Mouse (Mus musculus) midbrain, embryonic 13.5 days (tissue): ENCODE data around the gene Slc3a1. TPM values are rescaled to one million over a fixed set of nuclear protein-coding genes. Genes with fewer than 3 reads are reported as not detected.
A peak's percentile ranks its signal among the peaks of the same experiment; 100 is the strongest.

ENCODE experiments used
- ATAC-seq: fragments of 200-750 bp; cut with Nextera tagmentation; 2 replicates; pipeline ENCODE4 v1.8.0; 2017; ENCODE audit warnings: mild to moderate bottlenecking, moderate TSS enrichment, moderate library complexity
- H3K27ac ChIP-seq: fragments of 300-500 bp; sonication (generic); 2 replicates; pipeline ENCODE4 v1.5.1; 2015; ENCODE audit warnings: inconsistent platforms, mild to moderate bottlenecking, moderate library complexity
- H3K27me3 ChIP-seq: fragments of 300-500 bp; sonication (generic); 2 replicates; pipeline ENCODE4 v1.6.1; 2015; ENCODE audit warnings: mild to moderate bottlenecking, inconsistent platforms
- H3K36me3 ChIP-seq: fragments of 300-500 bp; sonication (generic); 2 replicates; pipeline ENCODE4 v1.6.1; 2015; ENCODE audit warnings: mild to moderate bottlenecking, inconsistent platforms
- H3K4me1 ChIP-seq: fragments of 300-500 bp; sonication (generic); replicated peaks from 2 replicates; pipeline ENCODE4 v1.6.1; 2015; ENCODE audit warnings: inconsistent platforms
- H3K4me2 ChIP-seq: fragments of 300-500 bp; sonication (generic); replicated peaks from 2 replicates; pipeline ENCODE4 v1.6.1; 2015; ENCODE audit warnings: moderate library complexity, mild to moderate bottlenecking, inconsistent platforms
- H3K4me3 ChIP-seq: fragments of 300-500 bp; sonication (generic); replicated peaks from 2 replicates; pipeline ENCODE4 v1.5.1; 2015; ENCODE audit warnings: mild to moderate bottlenecking, inconsistent platforms
- H3K9ac ChIP-seq: fragments of 300-500 bp; sonication (generic); replicated peaks from 2 replicates; pipeline ENCODE4 v1.6.1; 2015; ENCODE audit warnings: mild to moderate bottlenecking, inconsistent platforms
- H3K9me3 ChIP-seq: fragments of 300-500 bp; sonication (generic); 2 replicates; pipeline ENCODE4 v1.6.1; 2016; ENCODE audit warnings: mild to moderate bottlenecking, inconsistent platforms
- WGBS: fragments of 180-500 bp; shearing (Covaris S2); methylation state at CpG from one replicate; pipeline ENCODE4 v1.1.7; 2015; 5-methylcytosine and 5-hydroxymethylcytosine counted together
- polyA plus RNA-seq: library from polyadenylated mRNA; unstranded; fragments of >200 nt; fragmentation: Nextera tagmentation; extraction: Ambion mirVana; gene quantifications from 2 replicates; pipeline ENCODE4 v1.2.1, GENCODE M21; 2015

The Slc3a1 gene
- polyA plus RNA-seq, result 0.66 TPM in 1 of 2 replicates, not detected in the other

DNA sequence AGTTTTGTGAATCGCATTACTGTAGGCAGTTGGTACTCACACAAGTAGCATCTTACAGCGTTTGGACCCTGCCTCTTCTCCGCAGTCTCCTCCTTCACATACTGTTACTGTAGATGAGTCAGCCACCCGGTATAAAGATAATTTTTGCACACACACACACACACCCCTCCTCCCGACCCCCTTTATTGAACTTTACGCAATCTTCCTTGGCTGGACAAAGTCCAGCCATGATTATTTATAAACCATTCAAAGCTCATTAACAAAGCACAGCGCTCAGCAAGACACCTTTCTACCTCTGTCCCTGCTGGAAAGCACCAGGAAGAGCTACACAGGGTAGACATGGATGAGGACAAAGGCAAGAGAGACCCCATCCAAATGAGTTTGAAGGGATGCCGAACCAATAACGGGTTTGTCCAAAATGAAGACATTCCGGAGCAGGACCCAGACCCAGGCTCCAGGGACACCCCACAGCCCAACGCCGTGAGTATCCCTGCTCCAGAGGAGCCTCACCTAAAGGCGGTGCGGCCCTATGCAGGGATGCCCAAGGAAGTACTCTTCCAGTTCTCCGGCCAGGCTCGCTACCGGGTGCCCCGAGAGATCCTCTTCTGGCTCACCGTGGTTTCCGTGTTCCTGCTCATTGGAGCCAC, at the start of gene Slc3a1:
TSS of gene Slc3a1 (plus strand) at position 284 of the 647 bp plus-strand sequence.
- Histone ChIP-seq H3K9ac (no peak within 1 kb of the TSS), H3K9me3 (no peaks in the 10 kb centered on the region), H3K36me3 (0 out of 2 replicates have a peak, but pooled peaks cover 4% of the 10 kb centered on the region), H3K4me1 (no peaks in the 10 kb centered on the region), H3K4me3 (no peak within 1 kb of the TSS), H3K4me2 (no peak within 1 kb of the TSS), H3K27ac (no peak within 1 kb of the TSS), H3K27me3 (no peaks in the 10 kb centered on the region)
- WGBS, result 86% methylated on average over 20 of the region's 20 CpGs
- no peak for ATAC-seq

DNA sequence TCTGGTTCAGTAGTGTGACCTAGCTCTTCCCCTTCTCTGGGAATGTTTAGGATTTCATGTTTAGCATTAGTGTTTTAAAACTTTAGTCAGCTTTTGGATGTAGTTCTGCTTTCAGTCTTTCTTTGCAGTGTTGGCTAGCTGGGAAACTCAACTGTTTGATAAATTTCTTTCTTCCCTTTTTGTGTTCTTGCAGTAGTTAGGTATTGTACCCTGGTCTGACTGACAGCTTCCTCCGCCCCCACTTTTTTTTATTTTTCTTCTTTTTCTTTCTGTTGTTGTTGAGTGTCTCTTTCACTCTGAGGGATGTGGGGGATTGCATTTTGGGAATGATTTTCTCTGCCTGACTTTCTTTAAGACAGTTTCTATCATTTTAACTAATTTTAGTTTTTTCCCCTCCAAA, 46.5 kb upstream of the Slc3a1 start:
- no peak overlapping the region for H3K4me2 ChIP-seq
- peaks cover 2% of the 10 kb centered on the region; the same call in 1 of the 2 replicates for H3K9me3 ChIP-seq
- no peaks in the 10 kb centered on the region for H3K27me3 ChIP-seq
- peaks cover 14% of the 10 kb centered on the region for H3K36me3 ChIP-seq
- ATAC-seq, result no peak
- H3K4me1 ChIP-seq, result no peaks in the 10 kb centered on the region
- WGBS, result 82% methylated on average over 1 of the region's 1 CpGs
- H3K4me3 ChIP-seq, result no peak overlapping the region
- no peak overlapping the region for H3K27ac ChIP-seq
- H3K9ac ChIP-seq, result no peak overlapping the region

DNA sequence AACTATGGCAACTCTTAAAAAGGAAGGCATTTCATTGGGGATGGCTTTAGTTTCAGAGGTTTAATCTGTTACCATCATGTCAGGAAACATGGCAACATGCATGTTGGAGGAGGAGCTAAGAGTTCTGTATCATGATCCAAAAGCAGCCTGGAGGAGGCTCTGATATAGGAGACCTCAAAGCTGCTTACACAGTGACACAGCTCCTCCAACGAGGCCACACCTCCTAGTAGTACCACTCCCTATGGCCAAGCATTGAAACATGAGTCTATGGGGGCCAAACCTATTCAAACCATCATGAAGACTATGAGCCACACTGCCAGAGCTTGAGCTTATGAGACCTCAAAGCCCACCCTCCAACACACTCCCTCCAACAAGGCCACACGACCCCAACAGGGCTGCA, 45.4 kb upstream of the Slc3a1 start:
- no peak for ATAC-seq
- Histone ChIP-seq H3K4me3 (no peak overlapping the region), H3K9me3 (0 out of 2 replicates have a peak, but pooled peaks cover 2% of the 10 kb centered on the region), H3K36me3 (0 out of 2 replicates have a peak, but pooled peaks cover 8% of the 10 kb centered on the region), H3K4me1 (peaks cover 8% of the 10 kb centered on the region; the same call in 1 of the 2 replicates), H3K4me2 (no peak overlapping the region), H3K9ac (no peak overlapping the region), H3K27me3 (no peaks in the 10 kb centered on the region), H3K27ac (no peak overlapping the region)
- 86% methylated on average over 2 of the region's 2 CpGs for WGBS

DNA sequence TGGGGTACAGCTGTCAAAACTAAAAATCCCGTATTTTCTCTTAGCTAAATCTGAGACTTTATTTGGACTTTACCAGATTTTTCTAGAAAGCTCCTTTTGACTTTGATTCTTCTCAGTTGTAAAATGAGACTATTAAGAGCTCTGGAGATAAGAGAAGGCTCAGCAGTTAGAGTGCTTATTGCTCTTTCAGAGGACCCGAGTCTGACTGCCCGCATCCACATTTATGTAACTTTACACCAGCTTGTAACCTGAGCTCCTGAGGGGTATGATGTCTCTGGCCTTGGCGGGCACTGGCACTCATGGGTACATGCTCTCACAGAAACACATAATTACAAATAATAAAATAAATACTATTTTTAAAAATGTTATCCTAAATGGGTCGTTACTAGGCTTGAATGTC, 41.8 kb upstream of the Slc3a1 start:
- H3K4me2 ChIP-seq, result no peak overlapping the region
- no peaks in the 10 kb centered on the region for H3K27me3 ChIP-seq
- 83% methylated on average over 5 of the region's 5 CpGs for WGBS
- no peaks in the 10 kb centered on the region for H3K9me3 ChIP-seq
- H3K4me1 ChIP-seq, result peaks cover 10% of the 10 kb centered on the region; the same call in 1 of the 2 replicates
- no peaks in the 10 kb centered on the region for H3K36me3 ChIP-seq
- no peak overlapping the region for H3K4me3 ChIP-seq
- no peak overlapping the region for H3K27ac ChIP-seq
- no peak for ATAC-seq
- no peak overlapping the region for H3K9ac ChIP-seq

DNA sequence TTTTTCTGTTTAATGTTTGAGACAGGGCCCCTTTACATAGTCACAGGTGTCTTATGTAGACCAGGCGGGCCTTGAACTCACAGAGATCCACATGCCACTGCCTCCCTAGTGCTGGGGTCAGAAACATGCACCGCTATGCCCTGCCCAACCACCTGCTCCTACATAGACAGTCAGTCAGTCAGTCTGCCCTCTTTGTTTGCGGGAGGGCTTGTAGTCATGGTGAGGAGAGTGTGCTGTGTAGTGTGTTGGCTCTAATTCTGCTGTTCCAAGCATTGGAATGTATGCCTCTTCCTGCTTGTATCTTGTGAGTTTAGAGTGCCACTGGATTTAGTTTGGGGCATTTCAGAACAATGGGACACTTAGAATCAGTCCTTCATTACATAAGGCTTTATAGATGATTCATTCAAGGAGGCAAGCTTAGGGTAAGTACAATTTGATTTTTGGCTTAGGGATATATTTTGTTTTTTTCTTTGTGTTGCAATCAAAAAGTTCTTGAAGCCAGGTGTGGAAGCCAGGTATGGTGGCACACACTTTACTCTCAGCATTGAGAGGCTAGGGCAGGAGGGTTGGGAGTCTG, 40.3 kb upstream of the Slc3a1 start:
- no peaks in the 10 kb centered on the region for H3K9me3 ChIP-seq
- H3K4me3 ChIP-seq, result no peak overlapping the region
- no peak overlapping the region for H3K4me2 ChIP-seq
- no peak for ATAC-seq
- no peak overlapping the region for H3K9ac ChIP-seq
- peaks cover 10% of the 10 kb centered on the region; the same call in 1 of the 2 replicates for H3K4me1 ChIP-seq
- no peak overlapping the region for H3K27ac ChIP-seq
- no peaks in the 10 kb centered on the region for H3K27me3 ChIP-seq
- 85% methylated on average over 3 of the region's 3 CpGs for WGBS
- H3K36me3 ChIP-seq, result no peaks in the 10 kb centered on the region

DNA sequence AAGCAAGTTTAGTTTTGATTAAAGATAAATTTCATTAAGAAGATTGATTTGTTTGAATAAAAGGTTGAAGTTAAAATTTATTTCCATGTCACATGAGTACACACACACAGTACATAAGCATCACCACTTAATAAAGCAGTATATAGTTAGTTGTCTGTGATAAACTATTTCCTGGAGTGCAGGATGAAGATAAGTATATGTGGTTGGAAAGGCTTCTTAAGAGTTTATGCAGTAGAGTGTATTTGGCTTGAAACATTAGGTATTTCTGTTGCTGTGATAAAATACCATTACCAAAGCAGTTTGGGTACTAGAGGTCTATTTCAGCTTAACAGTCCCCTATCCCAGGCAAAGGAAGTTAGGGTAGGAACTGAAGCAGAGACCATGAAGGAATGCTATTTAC, 39.7 kb upstream of the Slc3a1 start:
- Histone ChIP-seq H3K27ac (no peak overlapping the region), H3K4me2 (no peak overlapping the region), H3K36me3 (no peaks in the 10 kb centered on the region), H3K4me3 (no peak overlapping the region), H3K9me3 (no peaks in the 10 kb centered on the region), H3K27me3 (no peaks in the 10 kb centered on the region), H3K9ac (no peak overlapping the region), H3K4me1 (peaks cover 10% of the 10 kb centered on the region; the same call in 1 of the 2 replicates)
- ATAC-seq, result no peak

DNA sequence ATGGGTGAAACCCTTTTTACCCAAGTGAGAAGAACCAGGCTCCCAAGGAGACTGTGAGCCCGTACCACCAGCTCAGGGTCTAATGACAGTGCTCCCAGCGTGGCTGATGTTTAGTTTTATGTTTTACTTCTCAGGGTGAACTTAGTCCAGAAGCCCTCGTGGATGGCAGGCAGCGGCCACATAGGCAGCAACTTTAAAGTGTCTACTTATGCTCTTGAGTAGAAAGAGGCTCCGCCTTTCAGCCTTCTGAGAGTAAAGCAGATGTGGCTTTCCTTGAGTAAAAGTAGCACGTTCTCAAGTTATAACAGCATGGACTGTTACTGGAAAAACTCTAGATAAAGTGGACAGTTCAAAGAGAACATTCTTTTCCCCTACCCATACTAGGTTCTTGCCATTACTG, 32.3 kb upstream of the Slc3a1 start:
- H3K4me3 ChIP-seq, result no peak overlapping the region
- 0 out of 2 replicates have a peak, but pooled peaks cover 3% of the 10 kb centered on the region for H3K4me1 ChIP-seq
- peaks cover 7% of the 10 kb centered on the region; the same call in 1 of the 2 replicates for H3K36me3 ChIP-seq
- H3K27me3 ChIP-seq, result no peaks in the 10 kb centered on the region
- H3K9me3 ChIP-seq, result no peaks in the 10 kb centered on the region
- no peak overlapping the region for H3K27ac ChIP-seq
- no peak overlapping the region for H3K4me2 ChIP-seq
- 87% methylated on average over 6 of the region's 6 CpGs for WGBS
- no peak for ATAC-seq
- H3K9ac ChIP-seq, result no peak overlapping the region

DNA sequence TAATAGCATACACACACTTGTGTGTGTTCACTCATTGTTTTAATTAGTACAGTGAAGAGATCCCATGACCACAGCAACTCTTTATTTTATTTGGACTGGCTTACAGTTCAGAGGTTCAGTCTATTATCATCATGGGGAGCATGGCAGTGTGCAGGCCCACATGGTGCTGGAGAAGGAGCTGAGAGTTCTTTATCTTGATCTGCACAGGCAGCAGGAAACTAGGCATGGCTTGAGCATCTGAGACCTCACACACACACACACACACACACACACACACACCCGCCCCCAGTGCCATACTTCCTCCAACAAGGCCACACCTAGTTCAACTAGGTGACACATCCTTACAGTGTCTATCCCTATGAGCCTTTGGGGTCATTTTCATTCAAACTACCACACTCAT, 30.5 kb upstream of the Slc3a1 start:
- Histone ChIP-seq H3K27me3 (no peaks in the 10 kb centered on the region), H3K9ac (no peak overlapping the region), H3K4me3 (no peak overlapping the region), H3K9me3 (no peaks in the 10 kb centered on the region), H3K4me2 (no peak overlapping the region), H3K4me1 (0 out of 2 replicates have a peak, but pooled peaks cover 3% of the 10 kb centered on the region), H3K36me3 (peaks cover 7% of the 10 kb centered on the region; the same call in 1 of the 2 replicates), H3K27ac (no peak overlapping the region)
- ATAC-seq, result no peak
- WGBS, result 92% methylated on average over 1 of the region's 1 CpGs

DNA sequence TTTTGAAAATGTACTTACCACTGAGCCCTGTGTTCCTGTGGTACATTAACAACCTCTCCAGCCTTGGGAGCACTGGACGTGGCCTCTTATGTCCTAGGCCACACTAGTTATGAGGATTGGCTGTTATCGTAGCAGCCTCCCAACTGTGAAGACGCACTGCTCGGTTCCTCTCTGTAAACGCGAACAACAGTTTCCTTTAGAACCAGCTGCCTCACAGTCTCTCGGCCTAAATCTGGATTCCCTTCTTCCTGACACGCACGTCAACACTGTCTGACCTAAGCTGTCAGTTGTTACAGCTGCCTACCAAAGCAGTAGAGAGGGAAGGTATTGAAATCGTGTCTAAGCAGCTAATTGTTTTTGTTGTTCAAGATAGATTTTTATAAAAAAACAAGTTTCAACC, 28.5 kb upstream of the Slc3a1 start:
- Histone ChIP-seq H3K4me1 (0 out of 2 replicates have a peak, but pooled peaks cover 3% of the 10 kb centered on the region), H3K27me3 (no peaks in the 10 kb centered on the region), H3K9ac (no peak overlapping the region), H3K27ac (no peak overlapping the region), H3K9me3 (no peaks in the 10 kb centered on the region), H3K4me2 (no peak overlapping the region), H3K4me3 (no peak overlapping the region), H3K36me3 (peaks cover 4% of the 10 kb centered on the region)
- 80% methylated on average over 10 of the region's 10 CpGs for WGBS
- no peak for ATAC-seq

DNA sequence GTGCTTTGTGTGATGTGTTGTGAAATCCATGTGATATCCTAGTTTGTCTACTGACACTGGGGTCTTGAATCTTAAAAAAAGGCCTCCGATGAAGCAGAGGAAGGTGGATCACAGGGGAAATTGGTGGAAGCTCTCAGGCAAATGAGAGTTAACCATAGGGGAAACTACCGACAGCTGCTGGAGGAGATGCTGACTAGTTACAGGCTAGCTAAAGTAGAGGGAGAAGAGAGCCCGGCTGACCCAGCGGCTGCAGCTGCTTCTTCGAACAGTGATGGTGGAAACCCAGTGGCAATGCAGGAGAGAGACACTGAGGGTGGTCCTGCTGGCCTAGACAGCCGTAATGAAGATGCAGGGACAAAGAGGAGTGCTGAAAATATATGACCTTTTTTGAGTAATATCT, 14.7 kb upstream of the Slc3a1 start:
- H3K4me3 ChIP-seq, result no peak overlapping the region
- 84% methylated on average over 6 of the region's 6 CpGs for WGBS
- H3K36me3 ChIP-seq, result peaks cover 16% of the 10 kb centered on the region
- H3K27ac ChIP-seq, result 0 out of 2 replicates have a peak overlapping the region, but pooled peaks have one; percentile 22
- no peak overlapping the region for H3K9ac ChIP-seq
- H3K9me3 ChIP-seq, result no peaks in the 10 kb centered on the region
- H3K4me2 ChIP-seq, result no peak overlapping the region
- no peak for ATAC-seq
- no peaks in the 10 kb centered on the region for H3K4me1 ChIP-seq
- no peaks in the 10 kb centered on the region for H3K27me3 ChIP-seq

DNA sequence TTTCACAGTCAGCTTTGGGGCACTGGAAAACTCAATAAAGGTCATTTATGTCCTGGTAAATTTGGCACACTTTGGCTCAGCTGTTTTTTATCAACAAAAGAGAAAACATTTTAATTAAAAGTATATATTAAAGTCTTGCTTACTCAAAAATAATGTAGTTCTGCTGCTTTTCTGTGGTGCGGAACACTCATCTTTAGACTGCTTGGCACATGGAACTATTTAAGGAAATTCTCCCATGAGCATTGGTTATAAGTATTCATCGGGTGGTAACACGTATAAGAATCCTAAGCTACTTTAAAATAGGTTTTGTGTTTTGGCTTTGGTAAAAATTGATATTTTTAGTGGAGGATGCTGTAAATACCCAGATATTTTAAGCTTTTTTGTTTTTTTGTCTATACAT, 13.5 kb upstream of the Slc3a1 start:
- no peak overlapping the region for H3K4me3 ChIP-seq
- H3K36me3 ChIP-seq, result peaks cover 16% of the 10 kb centered on the region
- ATAC-seq, result no peak
- no peak overlapping the region for H3K4me2 ChIP-seq
- no peaks in the 10 kb centered on the region for H3K9me3 ChIP-seq
- H3K9ac ChIP-seq, result no peak overlapping the region
- H3K27ac ChIP-seq, result no peak overlapping the region
- WGBS, result over 99% methylated on average over 3 of the region's 3 CpGs
- no peaks in the 10 kb centered on the region for H3K4me1 ChIP-seq
- H3K27me3 ChIP-seq, result no peaks in the 10 kb centered on the region

DNA sequence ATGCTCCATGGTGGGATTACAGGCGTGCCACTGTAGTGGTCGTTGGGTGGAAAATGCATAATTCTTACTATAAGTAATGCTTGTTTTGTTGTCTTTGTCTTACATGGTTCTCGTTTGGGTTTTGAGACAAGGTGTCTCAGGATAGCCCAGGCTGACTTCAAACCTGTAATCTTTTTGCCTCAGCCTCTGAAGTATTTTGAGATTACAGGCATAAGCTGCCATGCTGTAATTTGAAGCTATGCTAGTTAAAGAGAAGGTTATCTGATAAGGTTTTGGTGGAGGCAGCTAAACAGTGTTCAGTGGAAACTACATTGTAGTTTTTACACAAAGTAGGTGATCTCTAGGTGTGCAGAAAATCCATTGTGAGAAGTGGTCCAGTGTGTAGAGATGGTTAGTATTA, 9.8 kb upstream of the Slc3a1 start:
- Histone ChIP-seq H3K4me3 (no peak overlapping the region), H3K27ac (no peak overlapping the region), H3K9ac (no peak overlapping the region), H3K4me1 (no peaks in the 10 kb centered on the region), H3K9me3 (no peaks in the 10 kb centered on the region), H3K4me2 (no peak overlapping the region), H3K36me3 (no peaks in the 10 kb centered on the region), H3K27me3 (no peaks in the 10 kb centered on the region)
- 91% methylated on average over 3 of the region's 3 CpGs for WGBS
- no peak for ATAC-seq
